Mouse (Mus musculus): ENCODE data around the gene Trpm1.
"Not testable (repeated sequence)": the region's sequence is repeated elsewhere in the genome, so short reads cannot be mapped to it uniquely, and the experiment has no call there.

Gene Trpm1

DNA sequence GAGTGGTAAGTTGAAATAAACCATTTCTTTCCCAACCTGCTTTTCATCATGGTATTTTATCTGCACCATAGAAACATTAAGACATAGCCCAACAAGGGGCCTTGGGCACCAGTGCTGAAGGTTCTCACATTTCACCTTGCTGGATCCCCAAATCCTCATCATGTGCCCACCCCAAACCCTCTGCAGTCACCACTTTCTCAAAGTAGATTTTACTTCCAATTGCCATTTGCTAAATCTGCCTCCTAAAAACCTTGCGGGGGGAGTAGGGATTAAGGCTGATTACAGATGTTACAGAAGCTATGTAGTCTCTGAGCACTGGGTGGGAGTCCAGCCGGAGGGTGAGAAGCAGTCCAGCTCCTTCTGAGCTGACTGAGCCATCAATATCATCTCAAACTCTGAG, at the start of gene Trpm1:
Trpm1 (plus strand) TSS at position 301 of the 400 bp plus-strand sequence.
- DNase-seq (ENCODE audit: extremely low read depth, low read depth, low spot score) = no peak

DNA sequence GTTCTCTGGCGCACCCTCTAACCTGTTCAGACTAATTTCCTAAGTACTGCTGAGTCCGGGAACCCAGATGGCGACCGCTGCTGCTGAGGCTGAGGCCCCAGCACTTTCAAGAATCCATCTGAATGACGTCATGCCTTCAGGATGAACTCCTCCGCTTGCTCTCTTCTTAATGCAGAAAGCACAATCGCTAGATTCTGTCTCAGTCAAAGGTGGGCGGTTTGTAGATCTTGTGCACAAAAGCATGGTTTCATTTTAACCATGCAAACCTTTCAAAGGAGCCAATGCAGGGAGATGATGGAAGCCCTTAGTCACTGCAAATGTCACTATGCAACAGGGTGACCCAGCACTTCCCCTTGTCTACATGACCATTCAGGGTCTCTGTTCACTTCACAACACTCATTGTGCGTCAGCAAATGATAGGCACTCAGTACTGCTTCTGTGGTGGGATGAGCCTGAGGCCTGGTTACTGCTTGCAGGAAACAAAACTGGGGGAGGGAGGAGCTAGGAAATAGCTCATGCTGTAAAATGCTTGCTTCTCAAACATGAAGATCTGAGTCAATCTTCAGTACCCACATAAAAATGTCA, 31.4 kb upstream of the Trpm1 start:
- DNase-seq (ENCODE audit: extremely low read depth, low read depth, low spot score) = no peak

DNA sequence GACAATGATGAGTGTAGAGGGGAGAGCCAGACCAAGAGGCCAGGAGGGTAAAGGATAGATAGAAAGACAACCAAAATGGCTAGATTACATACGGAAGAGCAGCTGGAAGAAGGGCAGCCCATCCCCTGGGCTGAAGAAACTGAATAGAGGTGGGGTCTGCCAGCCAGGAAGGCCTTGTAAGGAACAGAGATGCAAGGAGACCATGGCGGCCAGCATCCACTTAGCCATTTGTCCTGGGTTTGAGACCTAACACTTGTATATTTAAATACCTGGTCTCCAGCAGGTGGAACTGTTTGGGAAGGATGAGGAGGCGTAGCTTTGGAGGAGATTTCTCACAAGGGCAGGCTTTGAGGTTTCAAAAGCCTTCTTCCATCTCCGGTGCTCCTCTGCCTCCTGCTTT, 29.9 kb upstream of the Trpm1 start:
- DNase-seq (ENCODE audit: extremely low read depth, low read depth, low spot score) = no peak

DNA sequence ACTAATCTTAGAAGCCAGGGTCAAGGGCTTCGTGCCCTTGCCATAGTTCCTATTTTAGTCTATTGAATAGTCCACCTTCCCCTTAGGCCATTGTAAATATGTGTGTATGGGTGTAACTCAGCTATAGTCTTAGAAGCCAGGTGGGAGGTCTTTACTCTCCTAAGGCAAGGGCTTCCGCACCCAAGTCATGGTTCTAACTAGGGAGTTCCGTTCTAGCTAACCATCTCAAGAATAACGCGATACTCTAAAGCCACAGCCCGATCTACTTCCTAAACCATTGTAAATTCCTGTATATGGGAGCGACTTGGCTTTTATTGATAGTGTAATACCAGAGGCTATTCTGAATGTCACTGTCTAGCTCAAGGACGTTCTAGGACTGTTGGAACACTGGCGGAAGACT, 27.6 kb upstream of the Trpm1 start:
- DNase-seq (ENCODE audit: extremely low read depth, low read depth, low spot score) = not testable (repeated sequence)

DNA sequence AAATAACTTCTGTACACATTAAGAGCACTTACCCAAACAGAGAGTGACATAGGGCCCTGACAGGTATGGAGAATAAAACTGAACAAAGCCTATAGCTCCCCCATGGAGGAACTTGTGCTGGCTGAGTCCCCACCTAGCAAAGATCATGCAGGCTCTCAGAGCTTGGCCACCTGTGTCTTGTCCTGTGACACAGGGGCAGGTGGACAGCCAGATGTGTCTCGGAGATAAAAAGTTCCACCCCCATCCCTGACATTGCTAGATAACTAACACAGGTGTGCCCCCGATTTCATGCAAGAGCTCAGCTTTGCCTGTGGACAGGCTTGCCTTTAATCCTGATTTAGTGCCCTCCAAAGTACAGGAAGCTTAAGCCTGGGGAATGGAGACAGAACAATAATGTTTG, 13.8 kb upstream of the Trpm1 start:
- no peak for DNase-seq (ENCODE audit: extremely low read depth, low read depth, low spot score)

DNA sequence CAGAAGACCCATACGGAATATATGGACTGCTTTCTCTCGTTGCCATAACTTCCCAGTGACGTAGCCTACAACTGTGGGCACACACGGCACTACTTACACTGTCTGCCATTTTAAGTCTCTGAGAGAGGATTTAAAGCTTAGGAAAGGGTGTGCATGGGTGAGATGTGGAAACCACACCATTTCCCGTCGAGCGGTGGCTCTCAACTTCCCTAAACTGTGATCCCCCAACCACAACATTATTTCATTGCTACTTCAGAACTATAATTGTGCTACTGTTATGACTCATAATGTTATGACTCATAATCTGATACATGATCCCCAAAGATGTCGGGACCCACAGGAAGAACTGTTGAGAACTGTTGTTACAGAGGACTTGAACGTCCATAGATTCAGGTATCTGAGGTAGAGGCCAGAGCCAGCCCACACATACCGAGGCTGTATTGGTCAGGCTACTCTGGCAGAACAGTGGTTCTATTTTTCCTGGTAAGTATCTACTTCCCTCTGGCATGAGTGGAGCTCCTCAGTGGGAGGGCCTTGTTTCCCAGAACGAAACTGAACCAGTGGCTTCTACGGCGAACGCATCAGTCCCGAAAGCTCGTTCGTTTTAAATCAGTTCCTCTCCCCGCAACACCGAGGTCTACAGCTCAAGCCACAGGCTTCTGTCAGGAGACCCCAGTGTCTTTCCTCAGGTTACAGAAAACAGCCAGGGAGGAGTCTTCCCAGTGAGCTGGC, 12.2 kb upstream of the Trpm1 start:
- no peak for DNase-seq (ENCODE audit: extremely low read depth, low read depth, low spot score)

DNA sequence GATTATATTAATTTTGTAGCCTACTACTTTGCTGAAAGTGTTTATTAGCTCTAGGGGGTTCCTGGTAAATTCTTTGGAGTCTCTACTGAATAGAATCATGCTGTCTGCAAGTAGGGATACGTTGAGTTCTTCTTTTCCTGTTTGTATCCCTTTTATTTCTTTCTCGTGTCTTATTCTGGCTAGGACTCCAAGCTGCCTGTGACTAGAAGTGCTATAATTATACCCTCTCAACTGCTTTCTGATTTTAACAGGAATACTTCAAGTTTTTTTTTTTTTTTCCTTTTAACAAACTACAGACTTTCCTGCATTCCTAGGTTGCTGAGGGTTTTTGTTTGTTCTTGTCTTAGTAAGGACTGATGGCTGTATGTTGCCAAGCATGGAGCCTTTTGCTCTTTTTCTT, 4.3 kb upstream of the Trpm1 start:
- no peak for DNase-seq (ENCODE audit: extremely low read depth, low read depth, low spot score)

DNA sequence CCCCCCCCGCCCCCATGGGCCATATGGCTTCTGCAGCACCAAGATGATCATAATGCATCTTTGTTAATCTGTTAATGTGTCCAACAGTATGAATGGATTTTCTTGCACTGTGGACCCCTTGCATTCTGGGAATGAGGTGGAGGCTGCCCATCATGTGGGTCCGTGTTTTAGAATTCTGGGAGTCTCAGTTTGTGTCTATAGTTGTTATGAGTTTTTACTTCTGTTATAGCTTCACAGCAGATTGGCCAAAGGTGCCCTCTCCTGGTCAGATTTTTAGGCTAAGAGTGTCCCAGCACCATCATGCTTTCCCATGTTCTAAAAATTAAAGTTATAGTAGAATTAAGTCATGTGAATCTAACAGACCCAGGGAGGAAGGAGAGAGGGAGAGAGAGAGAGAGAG, 3.9 kb upstream of the Trpm1 start:
- DNase-seq (ENCODE audit: extremely low read depth, low read depth, low spot score) = no peak

DNA sequence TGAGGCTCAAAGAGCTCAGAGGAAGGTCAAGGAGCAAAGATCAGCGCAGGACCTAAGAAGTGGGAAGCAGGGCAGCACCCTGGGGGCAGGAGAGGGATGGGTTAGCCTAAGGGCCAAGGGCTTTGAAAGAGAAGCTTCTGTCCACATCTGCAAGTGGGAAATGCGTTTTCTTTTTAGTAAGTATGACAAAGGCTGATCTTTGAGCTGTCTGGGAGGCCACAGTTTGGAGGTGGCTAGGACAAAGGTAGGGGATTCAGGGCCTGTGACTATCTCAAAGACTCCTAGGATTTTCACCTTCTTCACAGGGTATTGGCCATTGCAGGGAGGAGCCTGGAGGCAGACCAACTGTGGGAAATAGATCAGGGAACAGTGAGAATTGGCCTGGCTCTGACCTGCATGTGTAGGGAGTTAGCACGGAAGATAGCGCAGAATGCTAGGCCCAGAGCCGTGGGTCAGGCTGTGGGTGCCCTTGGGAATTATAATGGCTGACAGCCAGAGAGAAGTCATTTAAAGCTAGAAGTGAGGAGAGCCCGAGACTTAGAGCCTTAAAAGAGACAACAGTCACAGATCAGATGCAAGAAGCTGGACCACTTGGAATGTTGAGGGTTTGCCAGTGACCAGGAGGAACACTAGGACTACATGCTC, 3.1 kb upstream of the Trpm1 start:
- DNase-seq (ENCODE audit: extremely low read depth, low read depth, low spot score) = no peak

DNA sequence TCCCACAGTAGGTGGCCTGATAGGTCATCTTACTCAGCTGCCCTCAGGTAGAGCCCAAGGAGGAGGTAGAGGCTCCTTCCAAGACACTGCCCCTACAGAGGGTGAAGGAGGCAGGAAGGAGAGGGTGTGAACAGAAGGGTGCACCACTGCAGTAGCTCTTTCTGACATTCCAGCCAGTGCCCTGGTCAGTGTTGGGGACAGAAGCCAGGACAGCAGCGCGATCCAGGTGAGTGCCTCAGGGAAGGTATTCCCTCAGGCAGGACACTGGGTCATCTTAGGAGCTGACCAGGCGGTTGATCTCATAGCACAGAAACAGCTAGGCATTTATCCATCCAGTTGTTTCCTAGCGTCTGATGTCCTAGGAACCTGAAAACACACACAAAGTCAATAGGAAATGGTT, 1.6 kb downstream of the Trpm1 start:
- no peak for DNase-seq (ENCODE audit: extremely low read depth, low read depth, low spot score)

DNA sequence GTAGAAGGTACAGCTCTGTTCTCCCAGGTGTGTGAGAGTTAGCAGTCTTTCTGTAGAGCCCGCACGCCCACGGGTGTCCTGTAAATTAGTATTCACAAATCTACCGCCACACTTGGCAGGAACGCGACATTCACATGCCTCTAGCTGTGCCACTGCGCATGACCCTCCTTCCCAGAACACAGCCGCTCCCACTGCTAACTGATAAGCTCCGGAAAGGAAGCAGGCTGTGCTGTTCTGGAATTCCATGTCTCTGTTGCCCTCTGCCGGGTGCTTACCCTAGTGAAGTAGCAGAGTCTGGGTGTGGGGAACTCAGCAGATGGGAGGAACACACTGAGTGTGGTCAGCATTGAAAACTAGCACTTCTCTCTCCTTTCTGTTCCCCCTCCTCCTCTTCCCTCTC, 2.1 kb downstream of the Trpm1 start:
- DNase-seq (ENCODE audit: extremely low read depth, low read depth, low spot score) = peak; percentile 36

DNA sequence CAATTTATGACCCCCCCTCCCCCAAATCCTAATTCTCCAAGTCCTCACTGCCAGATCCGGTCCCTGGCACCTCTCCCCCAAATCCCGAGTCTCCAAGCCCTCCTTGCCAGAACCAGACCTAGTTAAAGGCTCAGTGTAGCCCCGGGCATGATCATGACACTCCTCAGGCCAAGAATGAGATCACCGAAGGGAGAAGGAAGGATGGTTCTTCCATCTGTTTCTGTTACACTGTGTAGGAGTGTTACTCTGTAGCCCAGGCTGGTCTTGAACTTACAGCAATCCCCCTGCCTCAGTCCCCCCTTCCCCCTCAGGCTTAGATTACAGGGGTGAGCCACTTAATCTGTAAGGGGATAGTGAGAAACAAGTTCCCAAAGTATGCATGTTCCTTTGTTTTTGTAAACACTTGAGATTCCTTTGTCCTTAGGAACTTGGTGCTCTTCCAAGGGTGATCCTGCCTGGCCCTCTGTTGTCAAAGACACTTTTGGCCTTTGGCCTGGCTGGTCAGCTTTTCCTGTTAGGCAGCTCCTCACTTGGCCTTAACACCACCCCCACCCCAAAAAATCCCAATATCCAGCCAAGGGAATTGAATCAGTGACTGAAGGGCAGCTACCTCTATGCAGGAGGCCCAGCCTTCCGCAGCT, 2.8 kb downstream of the Trpm1 start:
- peak; percentile 23 for DNase-seq (ENCODE audit: extremely low read depth, low read depth, low spot score)

DNA sequence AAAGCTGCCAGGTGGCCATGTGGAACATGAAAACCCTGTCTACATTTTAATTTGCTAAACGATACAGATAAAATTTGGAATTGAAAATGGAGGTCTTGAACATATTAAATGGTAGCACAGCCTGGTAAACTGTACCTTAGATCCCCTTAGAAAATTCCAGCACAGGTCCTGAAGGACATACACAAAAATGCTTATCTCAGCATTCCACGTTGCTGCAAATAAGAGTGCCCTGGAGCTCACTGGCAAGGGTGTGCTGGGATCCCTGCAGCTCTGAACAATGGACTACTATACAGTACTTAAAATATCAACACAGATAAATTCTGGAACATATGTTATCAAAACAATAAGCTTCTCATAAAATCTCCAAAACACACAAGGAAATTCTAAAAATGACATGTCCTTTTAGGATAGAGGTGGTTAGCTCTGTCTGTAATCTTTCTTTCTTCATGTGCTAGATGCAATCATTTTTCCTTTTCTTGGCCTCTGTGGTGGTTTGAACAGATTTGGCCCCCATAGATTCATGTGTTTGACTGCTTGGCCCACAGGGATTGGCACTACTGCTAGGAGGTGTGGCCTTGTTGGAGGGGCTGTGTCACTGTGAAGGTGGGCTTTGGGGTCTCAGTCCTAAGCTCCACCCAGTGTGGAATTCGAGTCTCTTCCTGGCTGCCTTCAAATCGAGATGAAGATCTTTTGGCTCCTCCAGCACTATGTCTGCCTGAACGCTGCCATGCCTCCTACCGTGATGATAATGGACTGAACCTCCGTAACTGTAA, 3.5 kb downstream of the Trpm1 start:
- no peak for DNase-seq (ENCODE audit: extremely low read depth, low read depth, low spot score)

DNA sequence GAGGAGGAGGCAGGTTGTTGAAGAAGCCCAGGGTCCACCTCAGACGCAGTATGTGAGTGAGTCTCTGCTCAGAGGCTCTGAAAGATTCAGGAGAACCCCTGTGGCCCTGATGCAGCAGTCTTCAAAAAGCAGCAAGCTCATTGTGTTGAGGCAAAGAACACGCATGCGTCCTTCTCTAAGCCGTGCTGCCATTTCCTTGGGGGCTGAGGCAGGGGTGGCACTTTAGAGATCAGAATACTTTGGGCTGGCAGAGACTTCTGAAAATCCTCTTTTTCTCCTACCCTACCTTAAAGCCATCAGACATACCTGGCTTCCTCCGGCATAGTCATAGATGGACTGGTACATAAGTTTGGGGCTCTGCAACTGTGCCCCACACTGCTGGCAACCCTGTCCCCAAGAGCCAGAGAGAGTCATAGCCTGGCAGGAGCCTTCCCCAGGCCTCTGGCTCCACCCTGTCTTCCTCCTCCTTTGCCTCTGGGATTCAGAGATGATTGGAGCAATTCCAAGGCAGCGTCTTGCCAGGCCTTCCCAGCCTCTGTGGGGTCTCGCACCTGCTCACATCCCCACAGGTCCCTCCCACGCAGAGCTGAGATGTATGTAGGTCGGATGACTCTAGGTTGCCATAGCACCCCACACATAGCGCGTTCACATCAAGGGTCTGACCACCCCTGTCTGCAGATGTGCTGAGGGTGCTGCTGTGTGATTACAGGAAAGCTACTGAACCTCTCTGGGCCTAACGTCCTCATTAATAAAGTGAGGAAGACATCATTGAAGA, 4.8 kb downstream of the Trpm1 start:
- no peak for DNase-seq (ENCODE audit: extremely low read depth, low read depth, low spot score)

DNA sequence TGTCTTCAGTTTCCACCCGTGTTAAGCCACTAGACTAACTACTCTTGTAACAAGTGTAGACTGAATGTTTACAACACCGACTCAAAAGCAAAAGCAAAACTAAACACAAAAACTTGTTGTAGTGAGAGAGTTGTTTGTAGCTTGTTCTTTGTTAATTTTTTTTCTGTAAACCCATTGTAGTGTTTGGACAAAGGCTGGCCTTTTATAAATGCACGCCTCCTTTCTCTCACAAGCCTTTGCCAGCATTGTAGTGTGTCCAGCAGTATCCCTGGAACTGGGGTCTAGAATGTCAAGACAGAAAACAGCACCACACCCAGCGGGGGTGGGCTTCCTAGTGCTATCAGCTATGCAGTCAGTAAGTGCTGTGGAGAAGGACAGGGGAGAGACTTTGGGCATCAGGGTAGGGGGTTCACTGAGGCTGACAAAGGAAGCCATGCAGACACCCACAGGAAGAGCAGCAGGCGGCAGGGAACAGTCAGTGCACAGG, 5.5 kb downstream of the Trpm1 start:
- DNase-seq (ENCODE audit: extremely low read depth, low read depth, low spot score) = no peak

DNA sequence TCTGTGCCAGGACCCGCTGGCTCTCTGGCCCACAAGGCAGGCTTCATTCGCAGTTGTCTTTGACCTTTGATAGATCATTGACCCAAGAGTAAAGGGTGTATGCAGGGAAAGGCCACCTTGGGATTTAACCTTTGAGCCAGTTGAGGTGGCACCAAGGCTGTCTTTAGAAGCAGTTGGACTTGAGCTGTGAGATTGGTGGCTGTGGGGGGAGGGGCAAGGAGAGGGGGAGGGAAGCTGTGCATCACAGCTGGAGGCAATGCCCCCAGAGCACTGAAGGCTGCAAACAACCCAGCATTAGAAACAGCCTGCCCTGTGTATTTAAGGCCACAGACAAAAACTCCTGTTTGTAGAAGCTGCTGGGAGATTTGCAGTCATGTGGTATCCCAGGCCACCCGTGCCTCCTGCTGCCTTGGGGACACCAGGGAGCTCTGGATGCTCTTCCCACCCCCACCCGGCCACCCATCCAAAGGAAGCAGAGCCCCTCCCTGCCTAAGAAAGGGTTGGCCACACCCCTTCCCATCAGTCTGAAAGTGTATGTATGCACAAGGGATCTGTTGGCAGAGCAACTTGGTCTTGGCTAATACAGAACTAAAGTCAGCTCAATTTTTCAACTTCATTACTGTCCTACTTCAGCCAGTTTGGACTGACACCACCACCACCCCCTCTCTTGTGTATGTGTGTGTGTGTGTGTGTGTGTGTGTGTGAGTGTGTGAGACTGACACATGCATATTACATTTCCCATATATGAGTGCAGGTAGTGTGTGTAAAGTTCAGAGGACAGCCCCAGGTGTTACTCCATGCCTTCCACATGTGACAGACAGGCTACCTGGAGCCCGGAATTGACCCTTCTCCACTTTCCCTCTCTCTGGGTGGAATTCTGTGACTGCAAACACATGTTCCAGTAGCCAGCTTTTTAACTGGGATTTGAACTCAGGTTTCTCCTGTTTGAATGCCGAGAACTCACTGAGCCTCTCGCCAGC, 6.3 kb downstream of the Trpm1 start:
- DNase-seq (ENCODE audit: extremely low read depth, low read depth, low spot score) = no peak

DNA sequence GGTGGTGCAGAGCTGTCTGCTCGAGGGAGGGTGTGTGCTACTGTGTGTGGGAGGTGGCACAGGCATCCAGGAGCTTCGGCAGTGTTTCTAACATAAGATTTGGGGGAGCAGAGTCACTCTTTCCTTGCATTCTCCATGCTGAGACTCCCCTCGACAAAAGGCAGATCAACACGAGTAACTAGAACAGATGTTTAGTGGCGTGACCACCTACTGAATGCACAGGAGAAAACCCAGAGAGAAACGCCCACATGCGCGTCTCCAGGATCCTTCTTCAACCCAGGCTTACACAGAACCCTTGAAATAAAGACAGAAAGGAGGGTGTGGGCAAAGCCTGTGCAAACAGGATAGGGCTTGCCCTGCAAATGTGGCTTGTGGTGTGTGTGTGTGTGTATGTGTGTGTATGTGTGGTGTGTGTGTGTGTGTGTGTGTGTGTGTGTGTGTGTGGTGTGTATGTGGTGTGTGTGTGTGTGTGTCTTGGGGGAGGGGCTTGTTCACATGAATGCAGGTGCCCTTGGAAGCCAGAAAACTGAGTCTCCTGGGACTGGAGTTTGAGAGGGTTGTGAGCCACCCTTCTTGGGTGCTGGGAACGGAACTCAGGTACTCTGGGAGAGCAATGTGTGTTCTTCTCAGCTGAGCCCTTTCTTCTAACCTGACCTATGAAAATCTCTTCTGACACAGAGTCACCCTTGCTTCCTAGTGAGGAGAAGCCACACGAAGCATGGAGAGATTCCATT, 7.3 kb downstream of the Trpm1 start:
- DNase-seq (ENCODE audit: extremely low read depth, low read depth, low spot score) = no peak

DNA sequence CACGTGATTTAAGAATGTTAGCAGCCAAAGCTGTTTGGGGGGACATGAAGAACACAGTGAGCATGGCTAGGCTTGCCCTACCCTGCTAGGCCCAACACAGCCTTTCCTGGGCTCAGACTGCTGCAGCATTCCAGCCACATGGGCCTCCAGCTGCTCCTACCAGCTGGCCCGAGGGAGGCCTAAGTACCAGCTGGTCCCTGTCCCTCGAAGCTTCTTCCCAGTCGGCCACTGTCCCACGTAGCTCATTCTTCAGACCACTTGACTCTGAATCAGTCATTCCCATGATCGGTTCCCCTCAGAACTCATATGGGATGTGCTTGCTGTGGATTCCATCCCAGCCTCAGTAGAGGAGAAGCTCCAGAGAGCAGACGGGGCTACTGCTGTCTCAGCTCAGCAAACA, 8.4 kb downstream of the Trpm1 start:
- DNase-seq (ENCODE audit: extremely low read depth, low read depth, low spot score) = no peak

Measured in fat pad, adult 2 months (tissue).